Mouse (Mus musculus) kidney, adult 18-20 months (tissue): Measurements from ENCODE around the gene Il6ra.

ENCODE experiments used
- DNase-seq: peaks from one replicate; pipeline ENCODE4 v3.0.0; 2021

Il6ra gene

DNA sequence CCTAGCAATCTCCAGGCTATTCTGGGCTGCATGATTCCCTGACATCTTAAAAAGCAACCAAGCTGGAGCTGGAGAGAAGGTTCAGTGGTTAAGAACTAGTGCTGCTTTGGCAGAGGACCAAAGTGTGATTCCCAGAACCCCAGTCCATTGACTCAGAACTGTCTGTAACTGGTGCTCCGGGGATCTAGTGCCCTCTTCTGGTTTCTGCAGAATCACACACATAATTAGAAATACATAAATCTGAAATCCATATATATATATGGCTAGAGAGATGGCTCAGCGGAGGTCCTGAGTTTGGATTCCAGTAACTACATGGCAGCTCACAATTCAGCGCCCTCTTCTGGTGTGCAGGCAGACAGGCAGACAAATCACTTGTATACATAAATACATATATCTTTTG, 65.9 kb downstream of the Il6ra start:
- no peak for DNase-seq

DNA sequence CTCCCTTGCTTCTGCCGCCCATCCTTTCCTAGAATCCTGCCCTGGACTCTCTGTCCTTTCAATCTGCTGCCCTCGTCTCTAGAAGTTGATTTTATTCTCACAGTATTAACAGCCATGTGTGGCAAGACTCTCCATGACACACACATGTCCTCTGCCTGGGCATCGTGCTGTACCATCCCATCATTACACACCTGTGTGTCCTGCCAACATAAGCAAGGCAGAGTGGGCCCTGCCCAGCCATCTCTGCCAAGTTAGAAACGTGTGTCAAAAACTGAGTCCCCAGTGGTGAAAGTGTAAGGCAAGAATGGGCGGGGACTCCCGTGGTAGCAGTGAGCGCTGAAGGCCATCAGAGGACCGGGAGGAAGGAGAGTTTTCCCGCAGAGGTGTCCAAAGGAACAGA, 67.2 kb downstream of the Il6ra start:
- DNase-seq = no peak

DNA sequence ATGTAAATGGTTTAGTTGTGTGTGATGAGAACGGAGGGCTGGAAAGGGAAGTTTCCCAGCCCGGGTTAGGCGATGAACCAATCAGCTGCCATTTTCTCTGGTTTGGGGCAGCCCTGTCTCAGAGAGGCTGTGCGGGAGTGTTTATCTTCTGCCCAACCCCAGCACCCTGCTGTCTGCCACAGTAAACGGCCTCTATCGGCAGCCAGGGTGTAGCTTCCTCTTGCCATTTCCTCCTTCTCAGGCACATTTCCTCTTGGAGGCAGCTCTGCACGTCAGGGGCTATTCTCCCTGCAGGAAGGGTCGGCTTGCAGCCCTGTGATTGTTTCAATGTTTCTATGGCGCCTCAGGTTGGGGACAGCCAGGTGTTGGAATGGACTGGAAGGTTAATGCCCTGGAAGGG, 69.8 kb downstream of the Il6ra start:
- peak; percentile 48 for DNase-seq

DNA sequence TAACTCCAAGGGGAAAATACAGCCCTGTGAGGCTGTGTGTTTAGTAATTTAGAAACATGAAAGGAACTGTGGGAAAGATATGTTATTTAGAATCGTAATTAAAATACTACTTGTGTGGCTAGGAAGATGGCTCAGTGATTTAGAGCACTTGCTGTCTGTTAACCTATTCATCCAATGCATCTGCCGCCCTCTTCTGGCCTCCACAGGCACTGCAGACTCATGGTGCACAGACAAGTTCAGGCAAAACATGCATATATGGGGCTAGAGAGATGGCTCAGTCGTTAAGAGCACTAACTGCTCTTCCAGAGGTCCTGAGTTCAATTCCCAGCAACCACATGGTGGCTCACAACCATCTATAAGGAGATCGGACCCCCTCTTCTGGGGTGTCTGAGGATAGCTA, 70.7 kb downstream of the Il6ra start:
- peak; percentile 32 for DNase-seq

DNA sequence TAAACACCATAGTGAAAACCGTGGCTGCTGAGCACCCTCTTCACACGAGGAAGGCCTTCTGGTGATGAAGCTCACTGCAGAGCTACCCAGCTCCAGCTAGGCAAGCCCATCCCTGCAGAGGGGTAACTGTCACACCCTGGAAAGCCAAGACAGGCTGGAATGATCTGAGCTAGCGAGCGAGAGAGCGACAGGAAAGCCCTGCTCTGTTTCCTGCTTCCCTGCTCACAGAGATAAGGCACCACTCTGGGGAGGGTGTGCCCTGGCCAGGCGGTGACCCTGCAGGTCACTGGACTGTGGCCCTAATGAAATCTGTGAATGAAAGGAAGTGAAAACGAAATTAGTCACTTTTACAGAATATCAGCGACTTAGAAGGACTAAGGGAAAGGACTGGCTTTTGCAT, 77.6 kb downstream of the Il6ra start:
- DNase-seq = peak; percentile 46

DNA sequence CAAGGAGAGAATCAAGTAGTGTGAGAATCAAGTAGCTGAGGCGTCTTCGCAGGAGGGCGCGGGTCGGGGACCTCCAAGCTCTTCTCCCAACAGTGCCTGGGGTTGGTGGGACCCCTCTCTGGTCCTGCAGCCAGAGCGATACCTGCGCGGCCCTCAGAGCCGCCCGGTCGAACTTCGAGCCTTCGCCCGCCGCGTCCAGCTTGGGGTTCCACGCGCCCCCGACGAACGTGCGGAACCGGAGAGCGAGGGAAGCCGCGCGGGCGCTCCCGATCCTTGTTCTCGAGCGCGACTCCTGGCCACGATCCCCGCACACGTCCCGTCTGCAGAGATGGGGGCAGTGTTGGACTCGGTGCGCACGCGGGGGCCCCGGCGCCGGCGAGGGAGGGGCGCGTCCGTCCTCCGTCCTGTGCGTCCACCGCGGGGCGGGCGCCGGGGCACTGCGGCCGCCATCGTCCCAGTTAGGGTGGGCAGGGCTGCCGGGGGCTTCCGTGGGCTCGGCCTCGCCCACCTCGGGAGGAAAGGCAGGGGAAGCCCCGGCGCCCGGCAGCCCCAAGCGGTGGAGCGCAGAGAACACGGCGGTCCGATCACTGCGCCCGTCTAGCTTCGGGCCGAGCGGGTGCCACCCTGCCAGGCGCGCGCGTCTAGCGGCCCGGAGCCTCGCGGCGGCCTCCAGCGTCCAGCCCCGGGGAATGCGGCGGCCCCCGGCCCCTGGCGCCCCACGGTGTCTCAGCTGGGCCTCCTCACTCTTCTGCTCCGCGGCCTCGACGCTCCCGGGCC, 82.0 kb downstream of the Il6ra start, which contains the start of gene She:
Gene She, plus strand, starts transcription at position 556 of the 777 bp plus-strand sequence.
- DNase-seq = peak; percentile 44

DNA sequence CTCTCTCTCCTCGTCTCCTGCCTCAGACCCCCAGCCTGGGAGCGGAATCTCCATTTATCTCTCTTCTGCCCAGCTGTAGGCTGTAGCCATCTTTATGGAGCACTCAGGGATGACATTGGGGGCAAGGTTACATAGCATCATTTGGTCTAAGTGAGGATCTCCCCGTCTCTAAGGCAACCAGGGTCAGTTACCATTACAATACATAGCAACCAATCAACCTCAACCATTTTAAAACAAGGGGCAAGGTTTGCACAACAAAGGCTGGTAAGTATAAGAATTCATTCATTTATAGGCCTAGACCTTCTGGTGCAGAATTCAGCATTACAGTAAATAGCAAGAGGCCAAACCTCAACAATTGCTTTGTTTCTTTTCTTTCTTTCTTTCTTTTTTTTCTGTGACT, 86.7 kb downstream of the Il6ra start:
- no peak for DNase-seq

DNA sequence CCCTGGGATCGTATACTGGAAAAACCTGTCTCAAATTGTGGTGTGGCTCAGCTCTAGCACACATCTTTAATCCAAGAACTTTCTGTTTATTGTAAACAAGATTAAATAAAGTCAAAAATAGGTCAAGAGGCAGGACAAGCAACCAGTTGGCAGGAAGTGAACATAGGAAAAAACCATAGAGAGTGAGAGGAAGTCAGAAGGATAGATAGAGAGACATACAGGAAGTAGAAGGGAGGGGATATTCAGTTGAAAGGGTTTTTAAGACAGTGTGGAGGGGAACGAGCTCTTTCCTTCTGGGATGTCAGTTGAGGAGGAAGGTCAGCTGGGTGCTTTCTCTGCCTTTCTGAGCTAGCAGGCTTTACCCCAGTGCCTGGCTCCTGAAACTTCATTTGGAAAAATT, 89.4 kb downstream of the Il6ra start:
- no peak for DNase-seq

DNA sequence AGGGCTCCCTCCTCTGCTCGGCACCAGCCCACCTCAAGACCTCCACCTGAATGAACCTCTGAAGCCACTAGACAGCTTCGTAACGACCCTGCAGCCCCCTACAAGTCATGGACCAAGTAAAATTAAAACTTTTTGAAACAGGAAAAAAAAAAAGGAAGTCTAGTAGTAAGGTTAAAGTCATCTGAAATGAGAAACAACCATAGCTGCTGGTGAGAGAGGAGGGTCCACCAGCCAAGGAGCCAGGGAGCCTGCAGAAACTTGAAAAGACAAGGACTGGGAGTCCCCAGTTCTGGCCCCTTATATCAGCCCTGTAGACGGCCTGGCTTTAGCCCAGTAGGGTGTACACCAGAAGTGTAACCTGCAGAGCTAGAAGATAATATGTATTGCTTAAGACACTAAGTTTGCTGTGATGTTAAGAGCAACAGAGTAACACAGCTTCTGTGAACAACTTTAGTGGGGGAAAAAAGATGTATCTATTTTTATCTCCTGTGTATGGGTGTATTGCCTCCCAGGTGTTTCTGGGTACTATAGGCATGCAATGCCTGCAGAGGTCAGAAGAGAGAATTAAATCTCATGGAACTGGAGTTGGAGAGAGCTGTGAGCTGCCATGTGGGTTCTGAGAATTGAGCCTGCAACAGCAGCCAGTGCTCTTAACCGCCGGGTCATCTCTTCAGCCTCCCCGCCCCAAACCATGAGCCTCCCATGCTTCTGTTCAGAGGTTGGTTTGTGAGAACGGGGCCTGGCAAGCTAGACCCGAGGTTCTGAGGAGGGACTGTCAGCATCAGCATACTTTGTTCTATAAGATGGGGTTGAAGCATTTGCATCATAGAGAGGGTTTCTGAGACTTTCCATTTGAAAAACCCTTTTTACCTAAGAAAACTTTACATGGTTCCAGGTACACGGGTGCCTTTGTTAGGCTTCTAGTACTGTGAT, 91.2 kb downstream of the Il6ra start:
- no peak for DNase-seq

DNA sequence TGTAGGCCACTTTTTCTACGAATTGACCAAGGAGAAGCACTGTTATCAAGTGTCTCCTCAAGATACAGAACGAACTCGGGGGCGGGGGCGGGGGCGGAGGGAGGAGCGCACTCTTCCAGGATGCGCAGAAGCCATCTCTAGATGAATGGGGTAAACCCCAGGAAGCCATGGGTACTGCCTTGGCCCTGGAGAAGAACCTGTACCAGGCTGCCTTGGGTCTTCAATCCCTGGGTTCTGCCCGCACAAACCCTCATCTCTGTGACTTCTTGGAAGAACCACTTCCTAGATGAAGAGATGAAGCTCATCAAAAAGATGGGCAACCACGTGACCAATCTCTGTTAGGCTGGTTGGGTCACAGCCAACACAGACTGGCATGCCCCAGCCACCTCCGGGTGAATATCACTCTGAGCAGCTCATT, 91.9 kb downstream of the Il6ra start:
- DNase-seq = no peak

DNA sequence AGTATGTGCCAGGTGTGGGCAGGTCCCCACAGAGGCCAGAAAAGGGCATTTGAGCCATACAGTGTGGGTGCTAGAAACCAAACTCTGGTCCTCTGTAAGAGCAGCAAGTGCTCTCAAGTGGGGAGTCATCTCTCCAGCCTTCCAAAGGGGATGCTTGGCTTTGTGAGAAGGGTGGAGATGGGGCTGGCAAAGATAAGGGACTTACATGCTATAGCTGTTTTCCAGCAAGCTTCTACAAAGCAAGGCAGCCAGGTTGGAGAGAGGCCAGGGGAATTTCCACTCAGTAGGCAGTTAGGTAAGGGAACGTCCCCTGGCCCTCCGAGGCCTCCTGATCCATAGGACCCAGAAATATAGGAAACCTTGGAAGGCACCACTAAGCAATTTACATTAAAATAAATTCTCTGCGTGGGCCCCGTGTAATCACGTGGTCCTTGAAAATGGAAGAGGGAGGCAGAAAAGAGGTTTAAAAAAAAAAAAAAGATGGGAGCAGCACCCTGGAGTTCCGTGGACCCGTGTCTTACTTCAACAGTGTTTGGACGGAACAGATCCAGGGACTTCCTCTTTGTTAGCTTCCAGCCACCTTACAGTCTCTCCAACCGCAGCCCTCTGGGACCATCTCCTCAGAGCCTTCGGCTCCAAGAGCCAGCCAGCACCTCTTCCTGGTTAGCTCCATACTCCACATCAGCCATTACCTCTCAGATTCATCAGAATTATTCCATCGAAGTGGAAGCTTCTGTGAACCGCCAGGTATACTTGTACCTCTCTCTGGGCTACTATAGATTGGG, 92.5 kb downstream of the Il6ra start:
- no peak for DNase-seq

DNA sequence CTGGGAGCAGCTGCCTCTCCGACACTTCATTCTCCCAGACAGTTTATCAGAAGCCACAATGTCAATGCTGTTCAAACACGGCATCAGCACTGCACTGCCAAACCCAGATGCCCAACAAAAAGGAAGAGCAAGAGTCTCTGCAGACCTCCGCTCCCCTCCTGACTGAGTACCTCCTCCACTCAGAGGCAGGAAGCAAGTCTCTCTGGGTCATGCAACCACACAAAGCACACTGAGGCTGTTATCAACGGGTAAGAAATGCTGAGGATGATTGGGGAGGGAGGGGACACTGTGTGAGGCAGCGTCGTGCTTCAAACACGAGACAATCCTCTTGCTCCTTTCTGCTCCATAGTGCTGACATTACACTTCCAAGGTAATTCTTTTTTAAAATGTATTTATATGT, 93.1 kb downstream of the Il6ra start:
- DNase-seq = no peak

DNA sequence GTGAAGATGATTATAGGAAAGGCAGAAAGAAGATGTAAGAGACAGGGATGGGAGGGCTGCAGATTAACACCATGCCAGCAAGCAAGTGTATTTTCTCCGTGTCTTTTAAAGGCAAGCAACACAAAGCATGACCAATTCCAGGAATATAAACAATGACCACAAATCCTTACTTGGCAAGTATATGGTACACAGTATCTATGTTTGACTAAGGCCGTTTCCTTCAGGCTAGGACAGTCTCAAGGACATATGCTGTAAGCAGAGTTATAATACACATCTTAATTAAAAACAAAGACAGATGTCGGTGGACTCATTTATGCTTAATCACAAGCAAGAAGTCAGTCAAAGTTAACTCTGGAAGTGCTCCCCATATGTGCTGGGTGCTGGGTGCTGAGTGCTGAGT, 94.4 kb downstream of the Il6ra start:
- DNase-seq = no peak

DNA sequence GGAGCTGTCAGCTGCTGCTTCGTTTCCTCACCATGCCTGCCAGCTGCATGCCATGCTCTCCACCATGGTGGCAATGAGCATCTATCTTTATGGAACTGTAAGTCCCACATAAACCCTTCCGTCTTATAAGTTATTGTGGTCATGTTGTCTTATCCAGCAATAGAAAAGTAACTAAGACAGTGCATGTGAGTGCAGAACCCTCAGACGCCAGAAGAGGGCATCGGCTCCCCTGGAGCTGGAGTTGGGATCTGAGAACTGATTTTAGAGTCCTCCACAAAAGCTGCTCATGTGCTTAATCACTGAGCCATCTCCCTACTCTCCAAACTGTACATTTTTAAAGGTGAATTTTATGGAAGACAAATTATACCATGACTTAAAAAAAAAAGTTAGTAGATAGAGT, 95.9 kb downstream of the Il6ra start:
- DNase-seq = peak; percentile 64
